Mouse (Mus musculus): ENCODE results near the gene Xylt1. TPM values are rescaled to one million over a fixed set of nuclear protein-coding genes. Genes with fewer than 3 reads are reported as not detected.

Xylt1 gene
- polyA plus RNA-seq, 1 experiment, result 8.3 TPM

DNA sequence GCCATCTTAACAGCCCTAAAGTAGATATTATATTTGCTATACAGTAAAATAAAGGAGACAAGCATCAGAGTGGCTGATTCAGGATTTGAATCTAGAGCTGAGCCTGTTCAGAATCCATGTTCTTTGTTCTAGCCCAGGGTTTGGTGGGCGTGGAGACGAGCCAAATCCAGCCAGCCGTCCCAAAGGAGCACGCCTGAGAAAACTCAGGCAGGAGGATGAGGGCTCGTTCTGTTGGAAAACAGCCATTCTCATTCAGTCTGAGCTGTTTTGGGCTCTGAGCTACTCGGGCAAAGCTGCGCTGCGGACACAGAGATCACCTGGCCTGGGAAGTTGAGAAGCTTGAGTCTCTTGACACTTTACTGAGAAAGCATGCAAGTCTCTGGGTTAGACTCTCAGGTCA is 115.0 kb downstream of the Xylt1 start:
- no peaks in the 10 kb centered on the region for H3K4me1 ChIP-seq (ENCODE audit: control insufficient read depth, insufficient read depth, low read length)
- WGBS, result 23% methylated on average over 8 of the region's 8 CpGs
- no peak overlapping the region for H3K27ac ChIP-seq (ENCODE audit: insufficient read depth, low read length)
- no peak overlapping the region for H3K4me3 ChIP-seq (replicated peaks; ENCODE audit: insufficient read depth, low read depth, low read length)
- no peak for DNase-seq
- TF ChIP-seq CTCF (IDR thresholded peaks at IDR 0.05; ENCODE audit: borderline replicate concordance, insufficient read depth, low read depth, low read length), result no peak
- TF ChIP-seq POLR2A (IDR thresholded peaks at IDR 0.05; ENCODE audit: borderline replicate concordance, insufficient read depth, low read length), result no peak
- no peaks in the 10 kb centered on the region for H3K27me3 ChIP-seq (ENCODE audit: control insufficient read depth, insufficient read depth, low read length)

DNA sequence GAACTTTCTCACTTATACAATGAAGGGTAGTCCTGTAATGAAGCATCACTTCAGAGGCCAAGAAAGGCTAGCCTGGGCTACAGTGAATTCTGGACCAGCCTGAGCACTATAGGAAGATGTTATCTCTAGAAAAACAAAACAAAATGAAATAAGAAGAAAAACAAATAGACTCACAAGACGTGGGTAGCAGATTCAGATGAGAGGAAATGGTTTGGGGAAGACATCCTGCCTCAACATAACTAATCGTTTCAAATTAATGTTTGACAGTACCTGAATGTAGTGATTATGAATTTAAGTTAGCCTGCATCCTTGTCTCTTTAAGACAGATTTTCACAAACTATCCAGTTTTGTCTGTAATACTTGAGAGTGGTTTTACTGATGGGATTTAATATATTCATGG is 117.4 kb downstream of the Xylt1 start:
- 87% methylated on average over 2 of the region's 2 CpGs for WGBS
- Histone ChIP-seq H3K27me3 (ENCODE audit: control insufficient read depth, insufficient read depth, low read length) (no peaks in the 10 kb centered on the region; the same call in 1 of the 2 replicates), H3K4me3 (replicated peaks; ENCODE audit: insufficient read depth, low read depth, low read length) (no peak overlapping the region), H3K4me1 (ENCODE audit: control insufficient read depth, insufficient read depth, low read length) (no peaks in the 10 kb centered on the region), H3K27ac (ENCODE audit: insufficient read depth, low read length) (no peak overlapping the region)
- no peak for TF ChIP-seq CTCF (IDR thresholded peaks at IDR 0.05; ENCODE audit: borderline replicate concordance, insufficient read depth, low read depth, low read length)
- TF ChIP-seq POLR2A (IDR thresholded peaks at IDR 0.05; ENCODE audit: borderline replicate concordance, insufficient read depth, low read length), result no peak
- DNase-seq, result no peak

DNA sequence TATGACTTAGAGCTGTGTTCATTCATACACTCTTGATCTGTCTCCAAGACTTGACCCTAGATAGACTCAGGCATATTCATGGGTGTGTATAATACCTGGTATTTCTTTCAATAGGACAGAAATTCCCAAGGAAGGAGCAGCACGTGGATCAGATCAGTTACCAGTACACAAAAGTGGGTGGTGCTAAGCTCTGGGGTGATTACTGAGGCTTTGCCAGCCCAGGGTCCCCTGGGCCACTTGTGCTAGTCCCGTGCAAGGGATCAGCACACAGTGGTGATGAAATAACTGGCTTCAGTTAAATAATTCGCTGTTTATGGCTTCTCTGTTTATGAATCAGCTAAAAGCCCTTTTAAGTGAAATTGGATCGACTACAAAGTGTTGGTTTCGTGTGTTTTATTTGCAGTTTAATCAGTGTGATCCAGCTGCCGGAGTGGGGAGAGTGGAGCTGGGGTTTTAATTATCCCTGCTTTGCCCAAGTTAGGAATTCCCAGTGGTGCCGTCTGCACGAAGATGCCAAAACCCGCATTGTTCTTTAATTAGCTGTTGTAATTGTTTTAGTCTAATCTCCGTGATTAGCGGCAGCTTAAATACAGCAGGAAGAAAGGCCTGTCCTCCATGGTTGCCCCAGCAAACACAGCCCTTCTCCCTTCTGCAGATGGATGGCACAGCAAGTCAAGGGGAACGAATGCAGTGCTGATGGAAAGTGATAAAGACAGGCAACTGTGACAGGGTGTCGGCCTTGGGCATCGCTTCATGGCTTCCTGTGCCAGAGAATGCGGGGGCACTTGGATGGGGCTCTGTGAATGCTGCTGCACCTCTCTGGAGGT is 120.8 kb downstream of the Xylt1 start:
- peaks cover 1% of the 10 kb centered on the region; the same call in 1 of the 2 replicates for H3K27me3 ChIP-seq (ENCODE audit: control insufficient read depth, insufficient read depth, low read length)
- no peaks in the 10 kb centered on the region for H3K4me1 ChIP-seq (ENCODE audit: control insufficient read depth, insufficient read depth, low read length)
- 22% methylated on average over 15 of the region's 15 CpGs for WGBS
- H3K4me3 ChIP-seq (replicated peaks; ENCODE audit: insufficient read depth, low read depth, low read length), result no peak overlapping the region
- DNase-seq, result no peak
- no peak overlapping the region for H3K27ac ChIP-seq (ENCODE audit: insufficient read depth, low read length)
- TF ChIP-seq POLR2A (IDR thresholded peaks at IDR 0.05; ENCODE audit: borderline replicate concordance, insufficient read depth, low read length) (no peak), CTCF (IDR thresholded peaks at IDR 0.05; ENCODE audit: borderline replicate concordance, insufficient read depth, low read depth, low read length) (no peak)

DNA sequence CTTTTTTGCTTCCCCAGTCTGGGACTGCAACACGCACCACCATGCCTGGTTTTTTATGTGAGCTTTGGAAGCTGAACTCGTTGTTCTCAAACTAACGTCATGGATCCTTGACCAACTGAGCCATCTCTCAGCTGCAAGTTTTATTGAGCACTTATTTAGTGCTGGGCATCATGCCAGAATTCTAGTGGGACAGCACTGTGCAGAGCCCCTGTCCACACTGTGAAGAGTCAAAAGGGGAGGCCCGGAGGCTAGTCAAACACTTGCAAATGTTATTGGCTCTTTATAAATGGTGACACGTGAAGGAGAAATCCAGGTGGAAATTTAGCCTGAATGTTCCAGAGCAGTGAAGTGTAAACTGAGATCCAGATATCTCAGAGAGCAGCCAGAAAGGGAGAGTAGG is 121.6 kb downstream of the Xylt1 start:
- no peak overlapping the region for H3K4me3 ChIP-seq (replicated peaks; ENCODE audit: insufficient read depth, low read depth, low read length)
- no peaks in the 10 kb centered on the region for H3K4me1 ChIP-seq (ENCODE audit: control insufficient read depth, insufficient read depth, low read length)
- WGBS, result 38% methylated on average over 5 of the region's 5 CpGs
- no peak overlapping the region for H3K27ac ChIP-seq (ENCODE audit: insufficient read depth, low read length)
- TF ChIP-seq POLR2A (IDR thresholded peaks at IDR 0.05; ENCODE audit: borderline replicate concordance, insufficient read depth, low read length), result no peak
- no peak for TF ChIP-seq CTCF (IDR thresholded peaks at IDR 0.05; ENCODE audit: borderline replicate concordance, insufficient read depth, low read depth, low read length)
- no peak for DNase-seq
- peaks cover 1% of the 10 kb centered on the region; the same call in 1 of the 2 replicates for H3K27me3 ChIP-seq (ENCODE audit: control insufficient read depth, insufficient read depth, low read length)

DNA sequence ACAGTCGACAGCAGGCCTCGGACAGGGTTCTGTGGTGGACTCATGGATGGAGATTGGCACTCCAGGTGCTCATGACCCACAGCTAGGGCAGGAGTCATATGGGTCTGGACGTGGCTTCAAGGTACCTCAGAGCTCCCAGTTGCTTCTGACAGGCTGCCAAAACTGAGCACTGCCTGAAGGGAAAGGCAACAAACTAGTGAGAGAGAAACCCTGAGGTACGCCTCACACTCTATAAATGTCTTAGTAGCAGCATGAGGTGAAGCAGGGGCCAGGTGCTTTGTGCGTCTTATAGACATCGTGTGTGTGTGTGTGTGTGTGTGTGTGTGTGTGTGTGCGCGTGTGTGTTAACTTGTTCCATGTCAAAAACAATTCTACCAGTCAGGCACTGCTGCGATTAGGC is 122.9 kb downstream of the Xylt1 start:
- Histone ChIP-seq H3K27me3 (ENCODE audit: control insufficient read depth, insufficient read depth, low read length) (peaks cover 1% of the 10 kb centered on the region; the same call in 1 of the 2 replicates), H3K27ac (ENCODE audit: insufficient read depth, low read length) (no peak overlapping the region), H3K4me1 (ENCODE audit: control insufficient read depth, insufficient read depth, low read length) (no peaks in the 10 kb centered on the region), H3K4me3 (replicated peaks; ENCODE audit: insufficient read depth, low read depth, low read length) (no peak overlapping the region)
- no peak for DNase-seq
- 81% methylated on average over 9 of the region's 9 CpGs for WGBS
- TF ChIP-seq POLR2A (IDR thresholded peaks at IDR 0.05; ENCODE audit: borderline replicate concordance, insufficient read depth, low read length) (no peak), CTCF (IDR thresholded peaks at IDR 0.05; ENCODE audit: borderline replicate concordance, insufficient read depth, low read depth, low read length) (no peak)

DNA sequence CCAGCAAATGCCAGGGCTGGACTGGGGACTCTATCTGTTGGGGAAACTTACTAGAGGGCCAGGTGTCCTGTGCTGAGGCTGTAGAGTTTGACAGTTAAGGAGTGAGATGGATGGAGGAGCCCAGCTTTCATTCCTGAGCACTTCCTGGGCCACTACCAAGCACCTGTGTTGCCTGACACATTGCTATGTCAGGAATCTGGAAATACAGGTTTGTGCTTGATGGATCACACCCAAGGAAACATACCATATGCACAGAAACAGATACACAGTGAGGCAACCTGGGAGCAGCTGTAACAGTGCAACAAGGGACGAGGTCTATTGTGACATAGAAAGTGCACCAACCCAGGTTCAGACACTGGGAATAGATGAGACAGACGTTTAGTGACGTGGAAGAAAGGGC is 125.0 kb downstream of the Xylt1 start:
- WGBS, result 99% methylated on average over 3 of the region's 3 CpGs
- TF ChIP-seq POLR2A (IDR thresholded peaks at IDR 0.05; ENCODE audit: borderline replicate concordance, insufficient read depth, low read length) (no peak), CTCF (IDR thresholded peaks at IDR 0.05; ENCODE audit: borderline replicate concordance, insufficient read depth, low read depth, low read length) (no peak)
- H3K4me3 ChIP-seq (replicated peaks; ENCODE audit: insufficient read depth, low read depth, low read length), result no peak overlapping the region
- no peak overlapping the region for H3K27ac ChIP-seq (ENCODE audit: insufficient read depth, low read length)
- peaks cover 1% of the 10 kb centered on the region; the same call in 1 of the 2 replicates for H3K27me3 ChIP-seq (ENCODE audit: control insufficient read depth, insufficient read depth, low read length)
- no peak for DNase-seq
- no peaks in the 10 kb centered on the region for H3K4me1 ChIP-seq (ENCODE audit: control insufficient read depth, insufficient read depth, low read length)

DNA sequence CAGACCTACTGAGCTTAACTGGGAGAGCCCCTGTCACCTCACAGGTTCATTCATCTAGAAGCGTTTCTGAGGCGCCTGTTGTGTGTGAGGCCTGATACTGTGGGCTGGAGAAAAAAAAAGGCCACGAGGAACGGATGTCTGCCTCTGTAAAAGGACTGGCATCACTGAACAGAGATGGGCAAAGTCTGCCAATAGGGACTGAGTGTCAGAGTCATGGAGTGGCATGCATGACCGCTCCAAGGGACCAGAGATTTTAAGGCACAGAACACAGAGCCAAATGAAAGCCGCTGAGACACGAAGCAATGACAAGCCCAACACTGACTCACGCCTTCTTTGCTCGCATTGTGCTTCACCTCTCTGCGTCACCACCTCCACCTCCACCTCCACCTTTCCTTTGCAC is 126.6 kb downstream of the Xylt1 start:
- peaks cover 1% of the 10 kb centered on the region; the same call in 1 of the 2 replicates for H3K27me3 ChIP-seq (ENCODE audit: control insufficient read depth, insufficient read depth, low read length)
- DNase-seq, result no peak
- WGBS, result 69% methylated on average over 10 of the region's 10 CpGs
- H3K27ac ChIP-seq (ENCODE audit: insufficient read depth, low read length), result no peak overlapping the region
- TF ChIP-seq CTCF (IDR thresholded peaks at IDR 0.05; ENCODE audit: borderline replicate concordance, insufficient read depth, low read depth, low read length) (no peak), POLR2A (IDR thresholded peaks at IDR 0.05; ENCODE audit: borderline replicate concordance, insufficient read depth, low read length) (no peak)
- no peaks in the 10 kb centered on the region for H3K4me1 ChIP-seq (ENCODE audit: control insufficient read depth, insufficient read depth, low read length)
- H3K4me3 ChIP-seq (replicated peaks; ENCODE audit: insufficient read depth, low read depth, low read length), result no peak overlapping the region

DNA sequence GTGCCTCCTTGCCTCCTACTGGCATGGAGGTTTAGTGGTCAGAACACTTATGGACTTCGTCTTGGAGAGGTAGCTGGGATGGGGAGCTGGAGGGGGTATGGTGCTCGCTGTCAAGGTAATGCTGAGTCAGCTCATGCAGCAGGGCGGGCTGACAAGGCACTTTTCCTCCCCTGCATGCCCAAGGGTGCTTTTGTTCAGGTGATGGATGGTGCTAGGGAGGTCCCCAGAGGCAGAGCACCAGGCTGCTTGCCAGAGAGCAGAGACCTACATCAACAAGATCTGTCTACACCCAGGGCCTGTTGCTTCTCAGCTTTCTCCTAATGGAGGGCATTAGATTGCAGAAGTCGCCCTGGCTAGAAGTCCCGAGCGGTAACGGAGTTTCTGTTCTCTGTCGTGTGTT is 127.3 kb downstream of the Xylt1 start:
- peaks cover 1% of the 10 kb centered on the region; the same call in 1 of the 2 replicates for H3K27me3 ChIP-seq (ENCODE audit: control insufficient read depth, insufficient read depth, low read length)
- no peak overlapping the region for H3K4me3 ChIP-seq (replicated peaks; ENCODE audit: insufficient read depth, low read depth, low read length)
- no peak overlapping the region for H3K27ac ChIP-seq (ENCODE audit: insufficient read depth, low read length)
- H3K4me1 ChIP-seq (ENCODE audit: control insufficient read depth, insufficient read depth, low read length), result no peaks in the 10 kb centered on the region
- WGBS, result 86% methylated on average over 8 of the region's 8 CpGs
- TF ChIP-seq CTCF (IDR thresholded peaks at IDR 0.05; ENCODE audit: borderline replicate concordance, insufficient read depth, low read depth, low read length) (no peak), POLR2A (IDR thresholded peaks at IDR 0.05; ENCODE audit: borderline replicate concordance, insufficient read depth, low read length) (no peak)
- no peak for DNase-seq
